Mouse (Mus musculus) T-helper 1 cell (primary cell): ENCODE data around the gene Olfr1283.

Experiments
- in situ Hi-C: fragments of 300-600 bp; cut with MboI, MseI; formaldehyde crosslinking; loops from one replicate; pipeline ENCODE4 v1.15.1; 2025; ENCODE audit warnings: high pct_unique_total_duplicates

The Olfr1283 gene

DNA sequence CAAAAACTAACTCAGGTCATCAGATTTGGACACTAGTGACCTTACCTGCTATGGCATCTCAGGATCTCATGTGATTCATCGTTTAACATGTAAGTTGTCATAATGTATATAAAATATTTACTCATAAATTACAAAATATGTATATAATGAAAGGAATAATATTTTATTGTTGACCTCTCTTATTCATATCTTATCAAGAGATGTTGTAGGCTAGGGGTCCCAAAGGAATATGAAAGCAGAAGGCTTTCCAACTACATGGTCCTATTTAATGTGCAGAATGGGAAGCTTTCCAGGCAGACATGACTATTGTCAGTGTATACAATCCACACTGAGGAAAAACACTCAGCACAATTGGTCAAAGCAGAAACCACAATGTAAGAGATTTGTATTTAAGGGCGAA, at the start of gene Olfr1283:
Olfr1283 (plus strand) TSS at position 301 of the 400 bp plus-strand sequence.
- in situ Hi-C loops: loop anchor here (5.0 to 10.0 kb wide), 2 partner anchors 49 to 1092 kb away; no protein-coding TSS in a partner anchor

DNA sequence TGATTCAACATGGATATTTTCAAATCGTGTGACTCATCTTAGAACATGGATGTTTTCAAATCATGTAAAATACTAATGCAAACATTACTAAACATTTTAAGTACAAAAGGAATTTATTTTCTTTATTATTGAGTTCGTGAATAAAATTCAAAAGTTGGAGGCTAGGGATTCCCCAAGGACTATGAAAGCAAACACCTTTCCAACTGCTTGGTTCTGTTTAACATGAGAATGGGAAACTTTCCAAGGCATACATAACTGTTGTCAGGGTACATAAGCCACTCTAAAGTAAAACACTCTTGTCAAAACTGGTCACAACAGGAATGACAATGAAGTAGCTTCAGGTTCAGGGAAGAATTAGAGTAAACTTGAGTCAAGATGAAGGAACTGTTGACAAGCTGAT, 40.4 kb upstream of the Olfr1283 start, which contains the start of gene Olfr1281:
Olfr1281 (plus strand) TSS at position 301 of the 400 bp plus-strand sequence.
- in situ Hi-C loops: no loop called here

DNA sequence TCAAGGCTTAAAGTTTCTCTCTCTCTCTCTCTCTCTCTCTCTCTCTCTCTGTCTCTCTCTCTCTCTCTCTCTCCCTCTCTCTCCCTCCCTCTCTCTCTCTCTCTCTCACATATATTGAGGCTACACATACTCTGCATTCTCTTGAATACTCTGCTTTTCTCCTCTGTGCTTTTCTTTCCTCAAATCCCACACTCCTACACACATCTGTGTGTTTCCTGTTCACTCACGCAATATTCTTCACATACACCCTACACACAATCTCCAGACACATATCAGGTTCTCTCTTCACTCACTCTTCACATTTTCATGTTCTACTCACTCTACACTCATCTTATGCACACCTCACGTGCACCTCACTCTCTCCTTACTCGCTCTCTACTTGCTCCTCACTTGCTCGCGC, 32.9 kb upstream of the Olfr1283 start:
- in situ Hi-C loops: loop anchor here (5.0 kb wide), 1 partner anchor 84 kb away; no protein-coding TSS in a partner anchor

DNA sequence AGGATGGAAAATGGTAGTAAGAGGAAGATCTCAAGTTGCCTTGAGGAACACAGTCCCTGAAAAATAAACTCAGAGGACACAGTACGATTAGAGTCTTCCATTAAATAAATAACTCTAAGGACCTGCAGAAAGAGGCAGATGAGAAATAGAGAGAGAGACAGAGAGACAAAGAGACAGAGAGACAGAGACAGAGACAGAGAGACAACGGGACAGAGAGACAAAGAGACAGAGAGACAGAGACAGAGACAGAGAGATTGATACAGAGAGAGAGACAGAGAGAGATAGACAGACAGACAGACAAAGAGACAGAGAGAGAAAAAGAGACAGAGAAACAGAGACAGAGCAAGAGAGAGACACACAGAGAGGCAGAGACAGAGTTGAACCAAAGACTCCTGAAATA, 30.6 kb upstream of the Olfr1283 start, which contains the start of gene Olfr1282:
Olfr1282 (minus strand) TSS at position 101 of the 400 bp plus-strand sequence.
- in situ Hi-C loops: no loop called here

DNA sequence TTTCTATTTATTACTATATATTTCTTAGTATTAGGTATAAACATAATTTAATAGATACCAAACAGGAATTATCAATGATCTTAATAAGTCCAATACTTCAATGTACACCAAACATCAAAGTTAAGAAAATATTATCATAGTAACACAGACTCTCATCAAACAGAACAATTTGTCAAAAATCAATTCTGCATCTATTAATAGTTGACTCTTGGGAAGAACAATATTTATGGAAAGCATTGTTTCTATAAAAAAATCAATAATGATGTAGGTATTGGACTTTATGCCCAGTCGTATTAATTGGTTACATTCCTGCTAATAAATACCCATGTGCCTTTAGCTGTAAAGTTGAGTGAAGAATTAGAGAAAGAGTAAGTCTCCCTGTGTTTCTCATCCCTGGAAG, 8.6 kb downstream of the Olfr1283 start, which contains the start of gene Olfr1284:
Olfr1284 (plus strand) TSS at position 301 of the 400 bp plus-strand sequence.
- in situ Hi-C loops: no loop called here
